Comparison of ENCODE assay signal across 30 mouse cellular contexts in genomic region chr13:25027114-25027425, GRCm38 (mm10). TPM values are rescaled to one million over a fixed set of nuclear protein-coding genes. Genes with fewer than 3 reads are reported as not detected.
DNase-seq lines count a peak whose midpoint lies in the region; ATAC-seq and TF ChIP-seq lines count a peak whose summit lies in the region.
"Had no signal": no experiment of that assay in that cellular context is flagged by ENCODE, and none has a peak within 500 bp of the region (broad histone marks: within the 10 kb centered on the region; RNA-seq: fewer than 3 reads in every experiment).

No protein-coding gene starts in this region.

- POLR2A ChIA-PET in Patski (lab: Charles Lee) = no interaction called here

- H3K27me3 ChIP-seq in kidney, embryonic 16.5 days (ENCODE audit: insufficient read depth, low read length) = no peaks in the 10 kb centered on the region
- no peaks in the 10 kb centered on the region for H3K27me3 ChIP-seq in kidney, embryonic 14.5 days (ENCODE audit: control insufficient read depth, insufficient read depth, low read length)
- no peaks in the 10 kb centered on the region for H3K27me3 ChIP-seq in liver, embryonic 12.5 days (replicated peaks)
- no peaks in the 10 kb centered on the region for H3K27me3 ChIP-seq in liver, embryonic 11.5 days (replicated peaks; ENCODE audit: control insufficient read depth, insufficient read depth, low read length)
- no peaks in the 10 kb centered on the region for H3K27me3 ChIP-seq in Patski
- no peaks in the 10 kb centered on the region for H3K27me3 ChIP-seq in intestine, postnatal 0 days (replicated peaks; ENCODE audit: control insufficient read depth, insufficient read depth, low read length)
- no peaks in the 10 kb centered on the region for H3K27me3 ChIP-seq in heart, embryonic 11.5 days (ENCODE audit: control insufficient read depth, insufficient read depth, low read length)
- H3K27me3 ChIP-seq: CH12.LX; embryonic facial prominence, embryonic 12.5 days; embryonic facial prominence, embryonic 15.5 days; heart, embryonic 12.5 days; heart, embryonic 15.5 days; hindbrain, embryonic 13.5 days had no signal

- no peaks in the 10 kb centered on the region for H3K36me3 ChIP-seq in kidney, embryonic 16.5 days (ENCODE audit: insufficient read depth, low read length)
- no peaks in the 10 kb centered on the region for H3K36me3 ChIP-seq in kidney, embryonic 14.5 days (ENCODE audit: control insufficient read depth, insufficient read depth, low read length)
- H3K36me3 ChIP-seq in liver, embryonic 12.5 days = no peaks in the 10 kb centered on the region
- H3K36me3 ChIP-seq in liver, embryonic 11.5 days (ENCODE audit: control insufficient read depth, insufficient read depth, low read length) = no peaks in the 10 kb centered on the region
- no peaks in the 10 kb centered on the region for H3K36me3 ChIP-seq in intestine, postnatal 0 days (ENCODE audit: control insufficient read depth, insufficient read depth)
- no peaks in the 10 kb centered on the region for H3K36me3 ChIP-seq in heart, embryonic 11.5 days (ENCODE audit: control insufficient read depth, insufficient read depth, low read length)
- H3K36me3 ChIP-seq: embryonic facial prominence, embryonic 12.5 days; embryonic facial prominence, embryonic 15.5 days; heart, embryonic 12.5 days; heart, embryonic 15.5 days; hindbrain, embryonic 10.5 days; hindbrain, embryonic 13.5 days had no signal

- no peak for DNase-seq in liver, embryonic 11.5 days (ENCODE audit: low spot score)
- DNase-seq in Patski (ENCODE audit: low read depth, low spot score) = no peak
- no peak for DNase-seq in spleen, adult 18-20 months
- DNase-seq: adrenal gland, adult 8-10 months; adrenal gland, postnatal 25 days; B cell, adult 2 months; cerebellum, adult 18-20 months; cerebellum, adult 9-10 months; cerebellum, postnatal 14 days; forebrain, postnatal 0 days; gastrocnemius, adult 2 months; gastrocnemius, postnatal 14 days; heart, adult 11 months; heart, postnatal 10 days; heart, postnatal 36 days had no signal

- H3K9ac ChIP-seq in kidney, embryonic 16.5 days (replicated peaks; ENCODE audit: low read length) = no peak overlapping the region
- H3K9ac ChIP-seq in kidney, embryonic 14.5 days (ENCODE audit: low read depth, low read length) = no peak overlapping the region
- H3K9ac ChIP-seq in liver, embryonic 12.5 days = no peak overlapping the region
- no peak overlapping the region for H3K9ac ChIP-seq in liver, embryonic 11.5 days (ENCODE audit: low read depth, low read length)
- H3K9ac ChIP-seq in intestine, postnatal 0 days (ENCODE audit: low read depth, low read length) = no peak overlapping the region
- H3K9ac ChIP-seq in heart, embryonic 11.5 days (ENCODE audit: low read depth, low read length) = no peak overlapping the region
- H3K9ac ChIP-seq: embryonic facial prominence, embryonic 12.5 days; embryonic facial prominence, embryonic 15.5 days; forebrain, postnatal 0 days; heart, embryonic 12.5 days; heart, embryonic 15.5 days; hindbrain, embryonic 13.5 days had no signal

- H3K27ac ChIP-seq in kidney, embryonic 16.5 days (ENCODE audit: low read length) = peak overlapping the region; percentile 17; the same call in 1 of the 2 replicates
- no peak overlapping the region for H3K27ac ChIP-seq in kidney, embryonic 14.5 days (ENCODE audit: low read depth, low read length)
- H3K27ac ChIP-seq in liver, embryonic 12.5 days = 0 out of 2 replicates have a peak overlapping the region, but pooled peaks have one; percentile 32
- no peak overlapping the region; the same call in 1 of the 2 replicates for H3K27ac ChIP-seq in liver, embryonic 11.5 days (ENCODE audit: low read depth, low read length)
- no peak overlapping the region for H3K27ac ChIP-seq in intestine, postnatal 0 days (ENCODE audit: low read depth, low read length)
- H3K27ac ChIP-seq in heart, embryonic 11.5 days (ENCODE audit: low read depth, low read length) = no peak overlapping the region
- H3K27ac ChIP-seq: embryonic facial prominence, embryonic 12.5 days; embryonic facial prominence, embryonic 15.5 days; gastrocnemius, adult 2 months; heart, embryonic 15.5 days; hindbrain, embryonic 10.5 days; hindbrain, embryonic 13.5 days had no signal

- H3K4me2 ChIP-seq in kidney, embryonic 16.5 days (replicated peaks; ENCODE audit: low read depth, low read length) = no peak overlapping the region
- H3K4me2 ChIP-seq in kidney, embryonic 14.5 days (replicated peaks; ENCODE audit: low read depth, low read length) = no peak overlapping the region
- H3K4me2 ChIP-seq in liver, embryonic 12.5 days = no peak overlapping the region
- H3K4me2 ChIP-seq in liver, embryonic 11.5 days = no peak overlapping the region
- H3K4me2 ChIP-seq in intestine, postnatal 0 days (replicated peaks; ENCODE audit: low read depth) = 0 out of 2 replicates have a peak overlapping the region, but pooled peaks have one; percentile 3
- no peak overlapping the region for H3K4me2 ChIP-seq in heart, embryonic 11.5 days
- H3K4me2 ChIP-seq: embryonic facial prominence, embryonic 12.5 days; embryonic facial prominence, embryonic 15.5 days; heart, embryonic 12.5 days; heart, embryonic 15.5 days; hindbrain, embryonic 13.5 days had no signal

- CTCF ChIA-PET in Patski (lab: Charles Lee) = interaction anchor here (0.7 kb wide), 1 partner anchor 10 kb away, joined by 3 read pairs; no protein-coding TSS in a partner anchor

- no peak for ATAC-seq in kidney, embryonic 16.5 days (ENCODE audit: low FRiP score, low TSS enrichment)
- ATAC-seq in kidney, embryonic 14.5 days (ENCODE audit: low FRiP score, low TSS enrichment) = no peak
- ATAC-seq in liver, embryonic 12.5 days = no peak
- no peak for ATAC-seq in liver, embryonic 11.5 days (replicated peaks; ENCODE audit: low FRiP score)
- no peak for ATAC-seq in Patski
- ATAC-seq in intestine, postnatal 0 days = no peak
- ATAC-seq in heart, embryonic 11.5 days (replicated peaks; ENCODE audit: insufficient number of reproducible peaks, low FRiP score, low TSS enrichment) = no peak
- ATAC-seq: activated CD4-positive, CD25-positive, alpha-beta regulatory T cell, adult 4 months; forebrain, embryonic 14.5 days; forebrain, postnatal 0 days; hindbrain, embryonic 16.5 days had no signal

- H3K4me1 ChIP-seq in kidney, embryonic 16.5 days (ENCODE audit: insufficient read depth, low read length) = 0 out of 2 replicates have a peak, but pooled peaks cover 7% of the 10 kb centered on the region
- H3K4me1 ChIP-seq in kidney, embryonic 14.5 days (ENCODE audit: control insufficient read depth, insufficient read depth, low read length) = no peaks in the 10 kb centered on the region
- 0 out of 2 replicates have a peak, but pooled peaks cover 9% of the 10 kb centered on the region for H3K4me1 ChIP-seq in liver, embryonic 12.5 days
- H3K4me1 ChIP-seq in liver, embryonic 11.5 days (replicated peaks; ENCODE audit: control insufficient read depth, insufficient read depth, low read length) = no peaks in the 10 kb centered on the region
- H3K4me1 ChIP-seq in intestine, postnatal 0 days (replicated peaks; ENCODE audit: control insufficient read depth, insufficient read depth, low read length) = no peaks in the 10 kb centered on the region
- no peaks in the 10 kb centered on the region for H3K4me1 ChIP-seq in heart, embryonic 11.5 days (ENCODE audit: control insufficient read depth, insufficient read depth, low read length)
- H3K4me1 ChIP-seq: embryonic facial prominence, embryonic 12.5 days; embryonic facial prominence, embryonic 15.5 days; heart, embryonic 12.5 days; heart, embryonic 15.5 days; hindbrain, embryonic 10.5 days; hindbrain, embryonic 13.5 days had no signal

- no peaks in the 10 kb centered on the region for H3K9me3 ChIP-seq in kidney, embryonic 16.5 days (ENCODE audit: low read length)
- H3K9me3 ChIP-seq in kidney, embryonic 14.5 days (ENCODE audit: control insufficient read depth, low read length) = no peaks in the 10 kb centered on the region
- H3K9me3 ChIP-seq in liver, embryonic 12.5 days (replicated peaks) = no peaks in the 10 kb centered on the region
- no peaks in the 10 kb centered on the region for H3K9me3 ChIP-seq in liver, embryonic 11.5 days (ENCODE audit: control insufficient read depth, low read length)
- no peaks in the 10 kb centered on the region for H3K9me3 ChIP-seq in intestine, postnatal 0 days (ENCODE audit: control insufficient read depth)
- H3K9me3 ChIP-seq in heart, embryonic 11.5 days (replicated peaks; ENCODE audit: control insufficient read depth, low read length) = no peaks in the 10 kb centered on the region
- H3K9me3 ChIP-seq: embryonic facial prominence, embryonic 12.5 days; embryonic facial prominence, embryonic 15.5 days; heart, embryonic 12.5 days; heart, embryonic 15.5 days; hindbrain, embryonic 10.5 days; hindbrain, embryonic 13.5 days had no signal

- H3K4me3 ChIP-seq in kidney, embryonic 16.5 days (ENCODE audit: low read length) = no peak overlapping the region
- no peak overlapping the region for H3K4me3 ChIP-seq in kidney, embryonic 14.5 days (ENCODE audit: low read length)
- H3K4me3 ChIP-seq in liver, embryonic 12.5 days = no peak overlapping the region
- H3K4me3 ChIP-seq in liver, embryonic 11.5 days (ENCODE audit: low read depth, low read length) = no peak overlapping the region
- H3K4me3 ChIP-seq in intestine, postnatal 0 days (ENCODE audit: low read depth, low read length) = no peak overlapping the region
- no peak overlapping the region for H3K4me3 ChIP-seq in heart, embryonic 11.5 days (ENCODE audit: low read depth, low read length)
- H3K4me3 ChIP-seq: embryonic facial prominence, embryonic 12.5 days; embryonic facial prominence, embryonic 15.5 days; gastrocnemius, adult 2 months; heart, embryonic 12.5 days; heart, embryonic 15.5 days; hindbrain, embryonic 10.5 days; hindbrain, embryonic 13.5 days had no signal

- in situ Hi-C loops in Patski (cut with MboI; ENCODE audit: low pct_unique_long_range_greater_than_20kb) = loop anchor here (10.0 kb wide), 2 partner anchors 88 to 318 kb away; no protein-coding TSS in a partner anchor

- 80% methylated on average over 3 of the region's 3 CpGs for WGBS in kidney, embryonic 16.5 days
- 80% methylated on average over 3 of the region's 3 CpGs for WGBS in kidney, embryonic 14.5 days
- WGBS in liver, embryonic 12.5 days (ENCODE audit: insufficient replicate concordance) = 70% methylated on average over 3 of the region's 3 CpGs
- WGBS in liver, embryonic 11.5 days = 76% methylated on average over 3 of the region's 3 CpGs
- WGBS in intestine, postnatal 0 days = 57% methylated on average over 3 of the region's 3 CpGs
- 65% methylated on average over 3 of the region's 3 CpGs for WGBS in heart, embryonic 11.5 days (ENCODE audit: insufficient replicate concordance)

- TF ChIP-seq CTCF in Patski (IDR thresholded peaks at IDR 0.05) = peak; percentile 32
- TF ChIP-seq CTCF in intestine, postnatal 0 days (IDR thresholded peaks at IDR 0.05; ENCODE audit: low read depth) = peak; percentile 33

RNA-seq across cellular contexts. Expression of gene Mrs2, which starts 6.9 kb away (rescaled TPM):
- polyA plus RNA-seq in kidney, embryonic 16.5 days (2015; fragmentation: Nextera tagmentation; extraction: Ambion mirVana) = 18.2 and 19.6 TPM in 2 replicates
- 16.3 and 24.5 TPM in 2 replicates for polyA plus RNA-seq in kidney, embryonic 14.5 days (2014; fragmentation: Nextera tagmentation; extraction: Ambion mirVana)
- polyA plus RNA-seq in liver, embryonic 12.5 days (2016; fragmentation: Nextera tagmentation; extraction: Ambion mirVana) = 18.3 and 18.7 TPM in 2 replicates
- 21.3 and 21.8 TPM in 2 replicates for polyA plus RNA-seq in liver, embryonic 11.5 days (2014; fragmentation: Nextera tagmentation; extraction: Ambion mirVana)
- polyA plus RNA-seq in Patski (2021) = 64.2 TPM
- polyA plus RNA-seq in intestine, postnatal 0 days (2015; fragmentation: Nextera tagmentation; extraction: Ambion mirVana) = 15.0 and 21.2 TPM in 2 replicates
- 20.1 and 21.1 TPM in 2 replicates for polyA plus RNA-seq in heart, embryonic 11.5 days (2014; fragmentation: Nextera tagmentation; extraction: Ambion mirVana)

RNA-seq across cellular contexts. Expression of gene Dcdc2a, which starts 28.7 kb away (rescaled TPM):
- 57.6 and 64.0 TPM in 2 replicates for polyA plus RNA-seq in kidney, embryonic 16.5 days (2015; fragmentation: Nextera tagmentation; extraction: Ambion mirVana)
- 27.2 and 34.5 TPM in 2 replicates for polyA plus RNA-seq in kidney, embryonic 14.5 days (2014; fragmentation: Nextera tagmentation; extraction: Ambion mirVana)
- polyA plus RNA-seq in liver, embryonic 12.5 days (2016; fragmentation: Nextera tagmentation; extraction: Ambion mirVana) = 0.13 and 0.15 TPM in 2 replicates
- 0.30 and 0.48 TPM in 2 replicates for polyA plus RNA-seq in liver, embryonic 11.5 days (2014; fragmentation: Nextera tagmentation; extraction: Ambion mirVana)
- 296 TPM for polyA plus RNA-seq in Patski (2021)
- 0.08 and 0.13 TPM in 2 replicates for polyA plus RNA-seq in intestine, postnatal 0 days (2015; fragmentation: Nextera tagmentation; extraction: Ambion mirVana)
- 0.69 and 1.2 TPM in 2 replicates for polyA plus RNA-seq in heart, embryonic 11.5 days (2014; fragmentation: Nextera tagmentation; extraction: Ambion mirVana)
- polyA plus RNA-seq: activated CD4-positive, CD25-positive, alpha-beta regulatory T cell, adult 4 months had no signal

Comparison
In these comparisons a context has a peak if more than half of its experiments do, and no peak if none do; other contexts are left out.
1. H3K27ac ChIP-seq: peak in kidney, embryonic 16.5 days (single experiment) and liver, embryonic 12.5 days (single experiment); none in kidney, embryonic 14.5 days (single experiment), liver, embryonic 11.5 days (single experiment), intestine, postnatal 0 days (single experiment) and heart, embryonic 11.5 days (single experiment).
2. RNA of gene Dcdc2a, which starts 28.7 kb away (polyA plus RNA-seq): 296 TPM in Patski (single experiment), 57.6 to 64.0 TPM in kidney, embryonic 16.5 days and 27.2 to 34.5 TPM in kidney, embryonic 14.5 days; 0.69 to 1.2 TPM in heart, embryonic 11.5 days, 0.30 to 0.48 TPM in liver, embryonic 11.5 days, 0.13 to 0.15 TPM in liver, embryonic 12.5 days and 0.08 to 0.13 TPM in intestine, postnatal 0 days; every median in the first group is over 10 times any median in the second.